Mouse (Mus musculus) liver, embryonic 14.5 days (tissue): ENCODE measurements around the gene Dmwd. TPM values are rescaled to one million over a fixed set of nuclear protein-coding genes. Genes with fewer than 3 reads are reported as not detected.
A peak's percentile ranks its signal among the peaks of the same experiment; 100 is the strongest.

Experiments used
- ATAC-seq: fragments of 200-750 bp; cut with Nextera tagmentation; 2 replicates; pipeline ENCODE4 v1.8.0; 2017; ENCODE audit warnings: moderate number of reproducible peaks, mild to moderate bottlenecking, moderate library complexity; ENCODE audit not compliant: insufficient read depth
- DNase-seq, 3 experiments: peaks; one replicate each; pipeline ENCODE4 v3.0.0-alpha.2; 2012 to 2013; ENCODE audit warnings: low read depth in 3 of 3, low spot score in 3 of 3
- H3K27ac ChIP-seq: fragments of 300-500 bp; sonication (generic); 2 replicates; pipeline ENCODE4 v1.5.1; 2014; ENCODE audit warnings: moderate library complexity, mild to moderate bottlenecking, control low read depth, inconsistent platforms
- H3K27me3 ChIP-seq: fragments of 300-500 bp; sonication (generic); 2 replicates; pipeline ENCODE4 v1.6.1; 2014; ENCODE audit warnings: mild to moderate bottlenecking, low read length, moderate library complexity; ENCODE audit not compliant: control insufficient read depth, insufficient read depth
- H3K36me3 ChIP-seq: fragments of 300-500 bp; sonication (generic); replicated peaks from 2 replicates; pipeline ENCODE4 v1.6.1; 2014; ENCODE audit warnings: low read depth; ENCODE audit not compliant: control insufficient read depth, insufficient read depth
- H3K4me1 ChIP-seq, 2 experiments: fragments of 200-500 bp in 1 of 2; fragments of 300-500 bp in 1 of 2; sonication (generic) in 1 of 2; replicated peaks; 2 replicates each; pipeline ENCODE4 v1.6.1; 2012 to 2014; ENCODE audit warnings: antibody characterized with exemption in 1 of 2, inconsistent platforms in 1 of 2, low read length in 1 of 2; ENCODE audit not compliant: control insufficient read depth in 2 of 2, insufficient read depth in 2 of 2
- H3K4me2 ChIP-seq: fragments of 300-500 bp; sonication (generic); 2 replicates; pipeline ENCODE4 v1.6.1; 2014; ENCODE audit warnings: low read depth, mild to moderate bottlenecking, control low read depth, moderate library complexity
- H3K4me3 ChIP-seq, 2 experiments: fragments of 200-500 bp in 1 of 2; fragments of 300-500 bp in 1 of 2; sonication (generic) in 1 of 2; 2 replicates each; pipeline ENCODE4 v1.5.1; 2012 to 2014; ENCODE audit warnings: low read depth in 2 of 2, low read length in 2 of 2, mild to moderate bottlenecking in 2 of 2, control low read depth in 1 of 2, inconsistent platforms in 1 of 2, moderate library complexity in 1 of 2; ENCODE audit not compliant: insufficient read depth in 1 of 2
- H3K9ac ChIP-seq: fragments of 300-500 bp; sonication (generic); replicated peaks from 2 replicates; pipeline ENCODE4 v1.6.1; 2014; ENCODE audit warnings: mild to moderate bottlenecking, control low read depth, moderate library complexity
- H3K9me3 ChIP-seq: fragments of 300-500 bp; sonication (generic); 2 replicates; pipeline ENCODE4 v1.6.1; 2016; ENCODE audit warnings: low read length, mixed read lengths; ENCODE audit not compliant: control insufficient read depth
- CTCF ChIP-seq: IDR thresholded peaks from 2 replicates; pipeline ENCODE4 v1.5.1; 2016; ENCODE audit warnings: antibody characterized with exemption, low read depth, control low read depth
- EP300 ChIP-seq: IDR thresholded peaks from 2 replicates; pipeline ENCODE4 v1.6.1; 2016; ENCODE audit warnings: antibody characterized with exemption, low read depth
- WGBS: fragments of 180-500 bp; shearing (Covaris S2); extraction: QIAGEN DNeasy Blood & Tissue Kit; methylation state at CpG from one replicate; pipeline ENCODE4 v1.1.7; 2014; ENCODE audit not compliant: insufficient replicate concordance; 5-methylcytosine and 5-hydroxymethylcytosine counted together
- microRNA-seq: library from miRNA; unstranded; fragments of <30 nt; microRNA quantifications from one replicate; pipeline ENCODE4, GENCODE M21; 2016
- polyA plus RNA-seq, 2 experiments: library from polyadenylated mRNA; depleted of rRNA in 1 of 2; stranded (reverse) in 1 of 2; unstranded in 1 of 2; fragments of >200 nt; fragmentation: Nextera tagmentation in 1 of 2; extraction: Ambion mirVana in 1 of 2; gene quantifications; 2 replicates each; pipeline versions ENCODE4 v1.2.1 to v1.2.3; 2012 to 2014

Dmwd gene
- polyA plus RNA-seq, 2 experiments: 3.5 to 18.1 TPM

- Histone ChIP-seq H3K36me3 (no peaks in the 10 kb centered on the region), H3K9me3 (no peaks in the 10 kb centered on the region), H3K4me3 (no peak overlapping the region), H3K4me1 (peaks cover 0 to 10% of the 10 kb centered on the region in 2 experiments; a peak in 2 of 4 replicates), H3K27ac (no peak overlapping the region), H3K27me3 (no peaks in the 10 kb centered on the region), H3K4me2 (no peak overlapping the region), H3K9ac (no peak overlapping the region)
- no peak for ATAC-seq
- WGBS: 83% methylated on average over 5 of the region's 5 CpGs
- DNase-seq: no peak
- TF ChIP-seq EP300: no peak
- TF ChIP-seq CTCF: no peak
Observed at GRCm38 (mm10) chr7:19127744-19128143, 51.7 kb downstream of the Dmwd start.

- Histone ChIP-seq H3K4me2 (no peak overlapping the region), H3K36me3 (no peaks in the 10 kb centered on the region), H3K4me3 (no peak overlapping the region), H3K27ac (no peak overlapping the region), H3K27me3 (no peaks in the 10 kb centered on the region), H3K9ac (no peak overlapping the region), H3K9me3 (no peaks in the 10 kb centered on the region), H3K4me1 (peaks cover 0 to 10% of the 10 kb centered on the region in 2 experiments; a peak in 2 of 4 replicates)
- TF ChIP-seq EP300: no peak
- no peak for TF ChIP-seq CTCF
- ATAC-seq (no peak), DNase-seq (no peak)
- 86% methylated on average over 5 of the region's 5 CpGs for WGBS
Observed at GRCm38 (mm10) chr7:19129396-19129795, 53.4 kb downstream of the Dmwd start.

GRCm38 (mm10) chr7:19130657-19131056 lies 54.6 kb downstream of the Dmwd start:
- H3K4me3 ChIP-seq: no peak overlapping the region
- no peak for ATAC-seq
- WGBS: 32% methylated on average over 4 of the region's 4 CpGs

GRCm38 (mm10) chr7:19131324-19131848 lies 55.4 kb downstream of the Dmwd start:
- Histone ChIP-seq H3K27me3 (no peaks in the 10 kb centered on the region), H3K4me2 (peak overlapping the region; percentile 71), H3K4me3 (peak overlapping the region; percentile 37 to 43), H3K9ac (no peak overlapping the region; the same call in 1 of the 2 replicates), H3K9me3 (no peaks in the 10 kb centered on the region), H3K27ac (no peak overlapping the region), H3K36me3 (peaks cover 10% of the 10 kb centered on the region), H3K4me1 (peaks cover 0 to 10% of the 10 kb centered on the region in 2 experiments; a peak in 2 of 4 replicates)
- peak; percentile 96 for ATAC-seq
- 1% methylated on average over 39 of the region's 39 CpGs for WGBS
- TF ChIP-seq CTCF (peak; percentile 85), EP300 (no peak)
- DNase-seq: peak; percentile 79 to 83 (median 82)

More at GRCm38 (mm10) chr7:19130657-19131056, 54.6 kb downstream of the Dmwd start:
- Histone ChIP-seq H3K9me3 (no peaks in the 10 kb centered on the region), H3K4me1 (peaks cover 0 to 10% of the 10 kb centered on the region in 2 experiments; a peak in 2 of 4 replicates), H3K27me3 (no peaks in the 10 kb centered on the region), H3K27ac (no peak overlapping the region), H3K9ac (no peak overlapping the region), H3K36me3 (peaks cover 3% of the 10 kb centered on the region; the same call in 1 of the 2 replicates), H3K4me2 (peak overlapping the region; percentile 71)
- TF ChIP-seq CTCF (peak; percentile 27; the same call in 1 of the 2 replicates), EP300 (no peak)
- DNase-seq: no peak

Small RNA genes lying within 50 kb of the gene (microRNA-seq; reads per million reads assigned to microRNA genes)
- gene Mir3100: not detected

Other genes starting within 250 kb of the Dmwd start
- gene Mill2, start 236.3 kb upstream of the Dmwd start, polyA plus RNA-seq (2012; rRNA removed): 0.16 and 0.18 TPM in 2 replicates
- 0.09 and 0.19 TPM in 2 replicates for gene Mill2, start 236.3 kb upstream of the Dmwd start, polyA plus RNA-seq (2014; fragmentation: Nextera tagmentation; extraction: Ambion mirVana)
- gene Pglyrp1, start 204.9 kb upstream of the Dmwd start, polyA plus RNA-seq (2012; rRNA removed): 10.5 and 15.1 TPM in 2 replicates
- gene Pglyrp1, start 204.9 kb upstream of the Dmwd start, polyA plus RNA-seq (2014; fragmentation: Nextera tagmentation; extraction: Ambion mirVana): 23.2 and 32.0 TPM in 2 replicates
- 6.5 and 10.0 TPM in 2 replicates for gene Ccdc61, start 165.8 kb upstream of the Dmwd start, polyA plus RNA-seq (2012; rRNA removed)
- gene Ccdc61, start 165.8 kb upstream of the Dmwd start, polyA plus RNA-seq (2014; fragmentation: Nextera tagmentation; extraction: Ambion mirVana): 5.5 and 6.7 TPM in 2 replicates
- gene Nova2, start 150.3 kb upstream of the Dmwd start, polyA plus RNA-seq (2012; rRNA removed): 0.11 TPM in 2 replicates
- 0.03 and 0.05 TPM in 2 replicates for gene Nova2, start 150.3 kb upstream of the Dmwd start, polyA plus RNA-seq (2014; fragmentation: Nextera tagmentation; extraction: Ambion mirVana)
- not detected in 2 replicates for gene Nanos2, start 88.8 kb upstream of the Dmwd start, polyA plus RNA-seq (2012; rRNA removed)
- gene Nanos2, start 88.8 kb upstream of the Dmwd start, polyA plus RNA-seq (2014; fragmentation: Nextera tagmentation; extraction: Ambion mirVana): not detected in 2 replicates
- gene Mypop, start 85.0 kb upstream of the Dmwd start, polyA plus RNA-seq (2012; rRNA removed): 0.20 and 0.21 TPM in 2 replicates
- gene Mypop, start 85.0 kb upstream of the Dmwd start, polyA plus RNA-seq (2014; fragmentation: Nextera tagmentation; extraction: Ambion mirVana): 0.30 and 0.34 TPM in 2 replicates
- gene Irf2bp1, start 72.2 kb upstream of the Dmwd start, polyA plus RNA-seq (2012; rRNA removed): 6.8 and 8.3 TPM in 2 replicates
- gene Irf2bp1, start 72.2 kb upstream of the Dmwd start, polyA plus RNA-seq (2014; fragmentation: Nextera tagmentation; extraction: Ambion mirVana): 6.8 and 7.9 TPM in 2 replicates
- gene Foxa3, start 52.7 kb upstream of the Dmwd start, polyA plus RNA-seq (2012; rRNA removed): 12.2 and 13.9 TPM in 2 replicates
- gene Foxa3, start 52.7 kb upstream of the Dmwd start, polyA plus RNA-seq (2014; fragmentation: Nextera tagmentation; extraction: Ambion mirVana): 25.7 and 26.5 TPM in 2 replicates
- 27.3 and 29.1 TPM in 2 replicates for gene Sympk, start 51.9 kb upstream of the Dmwd start, polyA plus RNA-seq (2012; rRNA removed)
- gene Sympk, start 51.9 kb upstream of the Dmwd start, polyA plus RNA-seq (2014; fragmentation: Nextera tagmentation; extraction: Ambion mirVana): 10.7 and 11.8 TPM in 2 replicates
- not detected in 2 replicates for gene Rsph6a, start 21.5 kb upstream of the Dmwd start, polyA plus RNA-seq (2012; rRNA removed)
- not detected in 2 replicates for gene Rsph6a, start 21.5 kb upstream of the Dmwd start, polyA plus RNA-seq (2014; fragmentation: Nextera tagmentation; extraction: Ambion mirVana)
- 17.9 and 20.7 TPM in 2 replicates for gene Dmpk, start 7.6 kb downstream of the Dmwd start, polyA plus RNA-seq (2012; rRNA removed)
- gene Dmpk, start 7.6 kb downstream of the Dmwd start, polyA plus RNA-seq (2014; fragmentation: Nextera tagmentation; extraction: Ambion mirVana): 8.3 and 10.6 TPM in 2 replicates
- 3.3 and 4.3 TPM in 2 replicates for gene Six5, start 18.4 kb downstream of the Dmwd start, polyA plus RNA-seq (2012; rRNA removed)
- 0.60 and 1.3 TPM in 2 replicates for gene Six5, start 18.4 kb downstream of the Dmwd start, polyA plus RNA-seq (2014; fragmentation: Nextera tagmentation; extraction: Ambion mirVana)
- 0.14 and 0.25 TPM in 2 replicates for gene Gm4969, start 42.1 kb downstream of the Dmwd start, polyA plus RNA-seq (2012; rRNA removed)
- gene Gm4969, start 42.1 kb downstream of the Dmwd start, polyA plus RNA-seq (2014; fragmentation: Nextera tagmentation; extraction: Ambion mirVana): 0.16 and 0.22 TPM in 2 replicates
- 2.0 and 2.6 TPM in 2 replicates for gene Fbxo46, start 43.6 kb downstream of the Dmwd start, polyA plus RNA-seq (2012; rRNA removed)
- 2.6 and 3.0 TPM in 2 replicates for gene Fbxo46, start 43.6 kb downstream of the Dmwd start, polyA plus RNA-seq (2014; fragmentation: Nextera tagmentation; extraction: Ambion mirVana)
- gene Qpctl, start 73.1 kb downstream of the Dmwd start, polyA plus RNA-seq (2012; rRNA removed): 2.2 and 2.3 TPM in 2 replicates
- gene Qpctl, start 73.1 kb downstream of the Dmwd start, polyA plus RNA-seq (2014; fragmentation: Nextera tagmentation; extraction: Ambion mirVana): 2.3 and 3.0 TPM in 2 replicates
- gene Snrpd2, start 73.5 kb downstream of the Dmwd start, polyA plus RNA-seq (2012; rRNA removed): 40.7 and 67.5 TPM in 2 replicates
- 75.3 and 76.0 TPM in 2 replicates for gene Snrpd2, start 73.5 kb downstream of the Dmwd start, polyA plus RNA-seq (2014; fragmentation: Nextera tagmentation; extraction: Ambion mirVana)
- 0.05 and 0.16 TPM in 2 replicates for gene Gipr, start 89.9 kb downstream of the Dmwd start, polyA plus RNA-seq (2012; rRNA removed)
- 0.10 TPM in 1 of 2 replicates, not detected in the other for gene Gipr, start 89.9 kb downstream of the Dmwd start, polyA plus RNA-seq (2014; fragmentation: Nextera tagmentation; extraction: Ambion mirVana)
- gene Eml2, start 100.2 kb downstream of the Dmwd start, polyA plus RNA-seq (2012; rRNA removed): 6.1 and 7.3 TPM in 2 replicates
- gene Eml2, start 100.2 kb downstream of the Dmwd start, polyA plus RNA-seq (2014; fragmentation: Nextera tagmentation; extraction: Ambion mirVana): 0.98 and 1.3 TPM in 2 replicates
- gene Gpr4, start 136.3 kb downstream of the Dmwd start, polyA plus RNA-seq (2012; rRNA removed): 0.35 and 0.53 TPM in 2 replicates
- gene Gpr4, start 136.3 kb downstream of the Dmwd start, polyA plus RNA-seq (2014; fragmentation: Nextera tagmentation; extraction: Ambion mirVana): 0.10 and 0.23 TPM in 2 replicates
- 8.3 and 9.1 TPM in 2 replicates for gene Opa3, start 152.1 kb downstream of the Dmwd start, polyA plus RNA-seq (2012; rRNA removed)
- 12.8 and 14.6 TPM in 2 replicates for gene Opa3, start 152.1 kb downstream of the Dmwd start, polyA plus RNA-seq (2014; fragmentation: Nextera tagmentation; extraction: Ambion mirVana)
- 35.3 and 39.9 TPM in 2 replicates for gene Vasp, start 195.6 kb downstream of the Dmwd start, polyA plus RNA-seq (2012; rRNA removed)
- 25.5 and 31.0 TPM in 2 replicates for gene Vasp, start 195.6 kb downstream of the Dmwd start, polyA plus RNA-seq (2014; fragmentation: Nextera tagmentation; extraction: Ambion mirVana)
- gene Ppm1n, start 203.8 kb downstream of the Dmwd start, polyA plus RNA-seq (2012; rRNA removed): 0.04 TPM in 1 of 2 replicates, not detected in the other
- gene Ppm1n, start 203.8 kb downstream of the Dmwd start, polyA plus RNA-seq (2014; fragmentation: Nextera tagmentation; extraction: Ambion mirVana): not detected in 2 replicates
- 2.9 and 4.1 TPM in 2 replicates for gene Rtn2, start 206.4 kb downstream of the Dmwd start, polyA plus RNA-seq (2012; rRNA removed)
- gene Rtn2, start 206.4 kb downstream of the Dmwd start, polyA plus RNA-seq (2014; fragmentation: Nextera tagmentation; extraction: Ambion mirVana): 2.6 and 3.0 TPM in 2 replicates
- gene Fosb, start 233.8 kb downstream of the Dmwd start, polyA plus RNA-seq (2012; rRNA removed): 0.03 and 0.04 TPM in 2 replicates
- gene Fosb, start 233.8 kb downstream of the Dmwd start, polyA plus RNA-seq (2014; fragmentation: Nextera tagmentation; extraction: Ambion mirVana): not detected in 2 replicates